Mouse (Mus musculus): ENCODE measurements around the gene Tgfa. TPM values are rescaled to one million over a fixed set of nuclear protein-coding genes. Genes with fewer than 3 reads are reported as not detected.

Tgfa gene
- polyA plus RNA-seq, 1 experiment from 2014 or later = 12.3 TPM

DNA sequence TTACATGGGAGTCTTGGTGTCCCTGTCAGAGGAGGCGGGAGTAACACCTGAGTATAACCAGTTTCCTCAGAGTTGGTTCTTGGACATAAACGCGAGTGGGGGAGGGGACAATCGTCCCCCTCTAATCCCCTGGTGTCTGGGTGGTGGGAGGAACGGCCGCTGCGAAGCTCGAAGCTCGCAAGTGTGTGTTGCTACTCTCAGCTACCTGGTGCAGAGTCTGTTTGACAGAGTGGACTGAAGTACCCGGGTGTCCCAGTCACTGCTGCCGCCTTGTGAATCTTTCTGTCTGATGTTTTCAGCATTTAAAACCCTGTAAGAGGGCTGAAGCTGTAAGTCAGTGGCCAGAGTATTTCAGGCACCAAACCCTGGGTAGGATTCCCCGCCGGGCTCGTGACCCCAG is 1.0 kb downstream of the Tgfa start:
- peak overlapping the region; percentile 62; the same call in 1 of the 2 replicates for H3K9ac ChIP-seq (ENCODE audit: low read depth, low read length)
- no peaks in the 10 kb centered on the region for H3K27me3 ChIP-seq (ENCODE audit: control insufficient read depth, insufficient read depth, low read length)
- no peak overlapping the region for H3K27ac ChIP-seq (ENCODE audit: low read depth, low read length)
- peak overlapping the region; percentile 79 for H3K4me2 ChIP-seq (replicated peaks; ENCODE audit: low read depth, low read length)
- H3K4me1 ChIP-seq (ENCODE audit: control insufficient read depth, insufficient read depth, low read length) = peaks cover 14% of the 10 kb centered on the region; the same call in 1 of the 2 replicates
- ATAC-seq (ENCODE audit: low FRiP score, low TSS enrichment) = no peak
- WGBS = 4% methylated on average over 14 of the region's 14 CpGs
- H3K4me3 ChIP-seq (ENCODE audit: low read length) = peak overlapping the region; percentile 62
- no peaks in the 10 kb centered on the region for H3K36me3 ChIP-seq (ENCODE audit: control insufficient read depth, insufficient read depth, low read length)
- H3K9me3 ChIP-seq (ENCODE audit: control insufficient read depth, low read length) = no peaks in the 10 kb centered on the region

- H3K36me3 ChIP-seq (ENCODE audit: control insufficient read depth, insufficient read depth, low read length) = no peaks in the 10 kb centered on the region
- no peak for ATAC-seq (ENCODE audit: low FRiP score, low TSS enrichment)
- no peaks in the 10 kb centered on the region for H3K27me3 ChIP-seq (ENCODE audit: control insufficient read depth, insufficient read depth, low read length)
- peaks cover 14% of the 10 kb centered on the region; the same call in 1 of the 2 replicates for H3K4me1 ChIP-seq (ENCODE audit: control insufficient read depth, insufficient read depth, low read length)
- H3K27ac ChIP-seq (ENCODE audit: low read depth, low read length) = no peak overlapping the region
- peak overlapping the region; percentile 79 for H3K4me2 ChIP-seq (replicated peaks; ENCODE audit: low read depth, low read length)
- 0 out of 2 replicates have a peak overlapping the region, but pooled peaks have one; percentile 7 for H3K4me3 ChIP-seq (ENCODE audit: low read length)
- H3K9me3 ChIP-seq (ENCODE audit: control insufficient read depth, low read length) = no peaks in the 10 kb centered on the region
- 8% methylated on average over 11 of the region's 11 CpGs for WGBS
- no peak overlapping the region for H3K9ac ChIP-seq (ENCODE audit: low read depth, low read length)
Measured at GRCm38 (mm10) chr6:86197150-86197862, 2.3 kb downstream of the Tgfa start.

DNA sequence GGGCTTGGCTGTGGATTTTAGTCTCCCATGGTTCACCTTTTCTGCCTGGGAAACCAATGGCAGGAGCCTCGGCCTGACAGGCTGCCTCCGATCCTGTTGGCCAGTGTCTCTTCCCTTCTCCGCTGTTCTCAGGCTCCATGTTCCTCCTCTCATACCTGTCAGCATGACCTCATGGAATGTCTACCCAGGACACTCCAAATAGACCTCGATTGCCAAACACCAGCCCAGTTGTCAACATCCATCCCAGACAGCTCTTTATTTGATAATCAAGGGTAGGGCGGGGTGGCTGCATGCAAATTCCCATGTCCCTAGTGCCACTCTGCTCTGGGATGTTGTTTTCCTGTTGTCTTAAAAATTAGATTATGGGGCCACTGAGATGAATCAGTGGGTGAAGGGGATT is 5.9 kb downstream of the Tgfa start:
- no peak for ATAC-seq (ENCODE audit: low FRiP score, low TSS enrichment)
- Histone ChIP-seq H3K9me3 (ENCODE audit: control insufficient read depth, low read length) (no peaks in the 10 kb centered on the region), H3K4me1 (ENCODE audit: control insufficient read depth, insufficient read depth, low read length) (peaks cover 14% of the 10 kb centered on the region; the same call in 1 of the 2 replicates), H3K27me3 (ENCODE audit: control insufficient read depth, insufficient read depth, low read length) (no peaks in the 10 kb centered on the region), H3K27ac (ENCODE audit: low read depth, low read length) (no peak overlapping the region), H3K9ac (ENCODE audit: low read depth, low read length) (no peak overlapping the region), H3K36me3 (ENCODE audit: control insufficient read depth, insufficient read depth, low read length) (no peaks in the 10 kb centered on the region), H3K4me3 (ENCODE audit: low read length) (no peak overlapping the region), H3K4me2 (replicated peaks; ENCODE audit: low read depth, low read length) (no peak overlapping the region)
- 86% methylated on average over 5 of the region's 5 CpGs for WGBS

- H3K9ac ChIP-seq (ENCODE audit: low read depth, low read length) = no peak overlapping the region
- no peak overlapping the region for H3K27ac ChIP-seq (ENCODE audit: low read depth, low read length)
- no peak overlapping the region for H3K4me3 ChIP-seq (ENCODE audit: low read length)
- no peak for ATAC-seq (ENCODE audit: low FRiP score, low TSS enrichment)
- H3K36me3 ChIP-seq (ENCODE audit: control insufficient read depth, insufficient read depth, low read length) = no peaks in the 10 kb centered on the region
- H3K9me3 ChIP-seq (ENCODE audit: control insufficient read depth, low read length) = no peaks in the 10 kb centered on the region
- no peaks in the 10 kb centered on the region for H3K4me1 ChIP-seq (ENCODE audit: control insufficient read depth, insufficient read depth, low read length)
- H3K27me3 ChIP-seq (ENCODE audit: control insufficient read depth, insufficient read depth, low read length) = no peaks in the 10 kb centered on the region
- WGBS = 75% methylated on average over 7 of the region's 7 CpGs
- H3K4me2 ChIP-seq (replicated peaks; ENCODE audit: low read depth, low read length) = no peak overlapping the region
Measured at GRCm38 (mm10) chr6:86203101-86203500, 8.1 kb downstream of the Tgfa start.

- Histone ChIP-seq H3K9me3 (ENCODE audit: control insufficient read depth, low read length) (no peaks in the 10 kb centered on the region), H3K4me2 (replicated peaks; ENCODE audit: low read depth, low read length) (no peak overlapping the region), H3K27ac (ENCODE audit: low read depth, low read length) (no peak overlapping the region), H3K27me3 (ENCODE audit: control insufficient read depth, insufficient read depth, low read length) (no peaks in the 10 kb centered on the region), H3K9ac (ENCODE audit: low read depth, low read length) (no peak overlapping the region), H3K4me1 (ENCODE audit: control insufficient read depth, insufficient read depth, low read length) (peaks cover 8% of the 10 kb centered on the region), H3K36me3 (ENCODE audit: control insufficient read depth, insufficient read depth, low read length) (no peaks in the 10 kb centered on the region), H3K4me3 (ENCODE audit: low read length) (no peak overlapping the region)
- no peak for ATAC-seq (ENCODE audit: low FRiP score, low TSS enrichment)
- WGBS = 91% methylated on average over 6 of the region's 6 CpGs
Measured at GRCm38 (mm10) chr6:86206014-86206413, 11.0 kb downstream of the Tgfa start.

GRCm38 (mm10) chr6:86206985-86207384 is 12.0 kb downstream of the Tgfa start:
- no peak overlapping the region for H3K9ac ChIP-seq (ENCODE audit: low read depth, low read length)
- 59% methylated on average over 12 of the region's 12 CpGs for WGBS
- H3K4me2 ChIP-seq (replicated peaks; ENCODE audit: low read depth, low read length) = no peak overlapping the region
- ATAC-seq (ENCODE audit: low FRiP score, low TSS enrichment) = no peak
- H3K9me3 ChIP-seq (ENCODE audit: control insufficient read depth, low read length) = no peaks in the 10 kb centered on the region
- peaks cover 11% of the 10 kb centered on the region for H3K4me1 ChIP-seq (ENCODE audit: control insufficient read depth, insufficient read depth, low read length)
- H3K27ac ChIP-seq (ENCODE audit: low read depth, low read length) = no peak overlapping the region
- no peaks in the 10 kb centered on the region for H3K27me3 ChIP-seq (ENCODE audit: control insufficient read depth, insufficient read depth, low read length)
- H3K4me3 ChIP-seq (ENCODE audit: low read length) = no peak overlapping the region
- no peaks in the 10 kb centered on the region for H3K36me3 ChIP-seq (ENCODE audit: control insufficient read depth, insufficient read depth, low read length)

GRCm38 (mm10) chr6:86209133-86210016 is 14.4 kb downstream of the Tgfa start:
- peak overlapping the region; percentile 8; the same call in 1 of the 2 replicates for H3K4me3 ChIP-seq (ENCODE audit: low read length)
- no peak overlapping the region for H3K9ac ChIP-seq (ENCODE audit: low read depth, low read length)
- H3K27ac ChIP-seq (ENCODE audit: low read depth, low read length) = peak overlapping the region; percentile 77
- peak; percentile 86 for ATAC-seq (ENCODE audit: low FRiP score, low TSS enrichment)
- H3K4me1 ChIP-seq (ENCODE audit: control insufficient read depth, insufficient read depth, low read length) = peaks cover 11% of the 10 kb centered on the region
- H3K4me2 ChIP-seq (replicated peaks; ENCODE audit: low read depth, low read length) = peak overlapping the region; percentile 31
- H3K9me3 ChIP-seq (ENCODE audit: control insufficient read depth, low read length) = no peaks in the 10 kb centered on the region
- WGBS = 15% methylated on average over 17 of the region's 17 CpGs
- H3K36me3 ChIP-seq (ENCODE audit: control insufficient read depth, insufficient read depth, low read length) = no peaks in the 10 kb centered on the region
- no peaks in the 10 kb centered on the region for H3K27me3 ChIP-seq (ENCODE audit: control insufficient read depth, insufficient read depth, low read length)

GRCm38 (mm10) chr6:86210017-86210408 is 15.0 kb downstream of the Tgfa start:
- Histone ChIP-seq H3K36me3 (ENCODE audit: control insufficient read depth, insufficient read depth, low read length) (no peaks in the 10 kb centered on the region), H3K4me2 (replicated peaks; ENCODE audit: low read depth, low read length) (peak overlapping the region; percentile 31), H3K27me3 (ENCODE audit: control insufficient read depth, insufficient read depth, low read length) (no peaks in the 10 kb centered on the region), H3K27ac (ENCODE audit: low read depth, low read length) (peak overlapping the region; percentile 77; the same call in 1 of the 2 replicates), H3K4me1 (ENCODE audit: control insufficient read depth, insufficient read depth, low read length) (peaks cover 11% of the 10 kb centered on the region), H3K9ac (ENCODE audit: low read depth, low read length) (no peak overlapping the region), H3K4me3 (ENCODE audit: low read length) (peak overlapping the region; percentile 8; the same call in 1 of the 2 replicates), H3K9me3 (ENCODE audit: control insufficient read depth, low read length) (no peaks in the 10 kb centered on the region)
- peak; percentile 40 for ATAC-seq (ENCODE audit: low FRiP score, low TSS enrichment)
- 23% methylated on average over 6 of the region's 6 CpGs for WGBS

DNA sequence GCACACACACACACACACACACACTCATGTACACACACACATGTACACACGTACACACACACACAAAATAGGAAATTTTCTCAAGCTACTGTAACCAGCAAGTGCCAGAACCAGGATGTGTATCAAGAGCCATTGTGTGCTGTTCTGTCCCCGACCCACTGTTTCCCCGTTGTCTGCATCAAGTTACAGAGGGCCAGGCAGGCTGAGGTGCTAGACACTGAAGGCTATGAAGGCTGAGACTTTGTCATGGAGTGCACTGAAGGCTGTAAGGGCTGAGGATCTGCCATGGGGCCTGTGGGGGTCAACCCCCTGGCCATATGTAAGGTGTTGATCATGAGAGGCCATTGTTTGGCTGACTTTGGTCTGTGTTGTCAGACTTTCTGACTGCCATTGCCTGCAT is 15.6 kb downstream of the Tgfa start:
- no peak overlapping the region for H3K4me2 ChIP-seq (replicated peaks; ENCODE audit: low read depth, low read length)
- 39% methylated on average over 3 of the region's 3 CpGs for WGBS
- peaks cover 11% of the 10 kb centered on the region for H3K4me1 ChIP-seq (ENCODE audit: control insufficient read depth, insufficient read depth, low read length)
- H3K27ac ChIP-seq (ENCODE audit: low read depth, low read length) = peak overlapping the region; percentile 77
- H3K9ac ChIP-seq (ENCODE audit: low read depth, low read length) = no peak overlapping the region
- no peaks in the 10 kb centered on the region for H3K9me3 ChIP-seq (ENCODE audit: control insufficient read depth, low read length)
- ATAC-seq (ENCODE audit: low FRiP score, low TSS enrichment) = no peak; the same call in 1 of the 2 replicates
- no peaks in the 10 kb centered on the region for H3K36me3 ChIP-seq (ENCODE audit: control insufficient read depth, insufficient read depth, low read length)
- H3K4me3 ChIP-seq (ENCODE audit: low read length) = no peak overlapping the region
- no peaks in the 10 kb centered on the region for H3K27me3 ChIP-seq (ENCODE audit: control insufficient read depth, insufficient read depth, low read length)
